Mouse (Mus musculus) hematopoietic multipotent progenitor cell, adult 10-12 weeks (in vitro differentiated cells): ENCODE results near the gene Ssty2. TPM values are rescaled to one million over a fixed set of nuclear protein-coding genes. Genes with fewer than 3 reads are reported as not detected.

ENCODE experiments used
- polyA plus RNA-seq: library from polyadenylated mRNA; stranded (reverse); fragments of >175 nt; gene quantifications from 2 replicates; pipeline ENCODE4 v1.2.3, GENCODE M21; 2012; ENCODE audit warnings: low replicate concordance

Ssty2 gene
- not detected in 2 replicates for polyA plus RNA-seq

GRCm38 (mm10) chrY:67047972-67048371 is at the start of gene Ssty2:
Ssty2 (minus strand) TSS chrY:67048072.

